Mouse (Mus musculus) hindbrain, embryonic 12.5 days (tissue): ENCODE results near the gene Apon. TPM values are rescaled to one million over a fixed set of nuclear protein-coding genes. Genes with fewer than 3 reads are reported as not detected.

ENCODE experiments used
- polyA plus RNA-seq: library from polyadenylated mRNA; unstranded; fragments of >200 nt; fragmentation: Nextera tagmentation; extraction: Ambion mirVana; gene quantifications from 2 replicates; pipeline ENCODE4 v1.2.1, GENCODE M21; 2016

Apon gene
- polyA plus RNA-seq, 1 experiment from 2014 or later: 0.40 TPM

Other genes starting within 250 kb of the Apon start
- gene Hsd17b6, start 246.5 kb upstream of the Apon start, polyA plus RNA-seq: not detected in 2 replicates
- gene Prim1, start 238.9 kb upstream of the Apon start, polyA plus RNA-seq: 50.9 and 54.1 TPM in 2 replicates
- 673 and 675 TPM in 2 replicates for gene Naca, start 218.5 kb upstream of the Apon start, polyA plus RNA-seq
- gene Ptges3, start 195.1 kb upstream of the Apon start, polyA plus RNA-seq: 495 and 513 TPM in 2 replicates
- gene Atp5b, start 170.8 kb upstream of the Apon start, polyA plus RNA-seq: 1,948 and 1,970 TPM in 2 replicates
- 12.8 and 15.4 TPM in 2 replicates for gene Baz2a, start 162.5 kb upstream of the Apon start, polyA plus RNA-seq
- gene Rbms2, start 73.8 kb upstream of the Apon start, polyA plus RNA-seq: 22.5 and 25.5 TPM in 2 replicates
- 0.61 and 0.70 TPM in 2 replicates for gene Gls2, start 59.6 kb upstream of the Apon start, polyA plus RNA-seq
- 24.5 and 25.6 TPM in 2 replicates for gene Spryd4, start 42.3 kb upstream of the Apon start, polyA plus RNA-seq
- gene Mip, start 28.3 kb upstream of the Apon start, polyA plus RNA-seq: not detected in 2 replicates
- gene Timeless, start 22.0 kb upstream of the Apon start, polyA plus RNA-seq: 46.2 and 53.7 TPM in 2 replicates
- not detected in 2 replicates for gene Apof, start 14.6 kb downstream of the Apon start, polyA plus RNA-seq
- 23.1 and 26.5 TPM in 2 replicates for gene Stat2, start 16.5 kb downstream of the Apon start, polyA plus RNA-seq
- gene Il23a, start 44.7 kb downstream of the Apon start, polyA plus RNA-seq: 0.22 TPM in 1 of 2 replicates, not detected in the other
- 33.5 and 34.1 TPM in 2 replicates for gene Pan2, start 49.2 kb downstream of the Apon start, polyA plus RNA-seq
- gene Cnpy2, start 68.4 kb downstream of the Apon start, polyA plus RNA-seq: 242 and 244 TPM in 2 replicates
- 207 and 208 TPM in 2 replicates for gene Cs, start 83.6 kb downstream of the Apon start, polyA plus RNA-seq
- 31.7 and 32.8 TPM in 2 replicates for gene Coq10a, start 114.9 kb downstream of the Apon start, polyA plus RNA-seq
- gene Ankrd52, start 123.0 kb downstream of the Apon start, polyA plus RNA-seq: 13.6 and 13.7 TPM in 2 replicates
- 0.43 TPM in 1 of 2 replicates, not detected in the other for gene Slc39a5, start 147.1 kb downstream of the Apon start, polyA plus RNA-seq
- 102 and 104 TPM in 2 replicates for gene Nabp2, start 157.4 kb downstream of the Apon start, polyA plus RNA-seq
- gene Rnf41, start 157.6 kb downstream of the Apon start, polyA plus RNA-seq: 60.8 and 61.4 TPM in 2 replicates
- 195 and 215 TPM in 2 replicates for gene Smarcc2, start 205.2 kb downstream of the Apon start, polyA plus RNA-seq
- 836 and 860 TPM in 2 replicates for gene Myl6, start 240.0 kb downstream of the Apon start, polyA plus RNA-seq
- 2.9 and 3.3 TPM in 2 replicates for gene Myl6b, start 244.6 kb downstream of the Apon start, polyA plus RNA-seq